Mouse (Mus musculus) urinary bladder, postnatal 4 days (tissue): ENCODE results near the gene Kcnj6.

Source experiments
- DNase-seq, 2 experiments: peaks; one replicate each; pipeline ENCODE4 v3.0.0; 2021 to 2022; ENCODE audit warnings: low spot score in 2 of 2

Kcnj6 gene

GRCm38 (mm10) chr16:94932702-94933101 lies 64.8 kb downstream of the Kcnj6 start:
- DNase-seq: no peak

DNA sequence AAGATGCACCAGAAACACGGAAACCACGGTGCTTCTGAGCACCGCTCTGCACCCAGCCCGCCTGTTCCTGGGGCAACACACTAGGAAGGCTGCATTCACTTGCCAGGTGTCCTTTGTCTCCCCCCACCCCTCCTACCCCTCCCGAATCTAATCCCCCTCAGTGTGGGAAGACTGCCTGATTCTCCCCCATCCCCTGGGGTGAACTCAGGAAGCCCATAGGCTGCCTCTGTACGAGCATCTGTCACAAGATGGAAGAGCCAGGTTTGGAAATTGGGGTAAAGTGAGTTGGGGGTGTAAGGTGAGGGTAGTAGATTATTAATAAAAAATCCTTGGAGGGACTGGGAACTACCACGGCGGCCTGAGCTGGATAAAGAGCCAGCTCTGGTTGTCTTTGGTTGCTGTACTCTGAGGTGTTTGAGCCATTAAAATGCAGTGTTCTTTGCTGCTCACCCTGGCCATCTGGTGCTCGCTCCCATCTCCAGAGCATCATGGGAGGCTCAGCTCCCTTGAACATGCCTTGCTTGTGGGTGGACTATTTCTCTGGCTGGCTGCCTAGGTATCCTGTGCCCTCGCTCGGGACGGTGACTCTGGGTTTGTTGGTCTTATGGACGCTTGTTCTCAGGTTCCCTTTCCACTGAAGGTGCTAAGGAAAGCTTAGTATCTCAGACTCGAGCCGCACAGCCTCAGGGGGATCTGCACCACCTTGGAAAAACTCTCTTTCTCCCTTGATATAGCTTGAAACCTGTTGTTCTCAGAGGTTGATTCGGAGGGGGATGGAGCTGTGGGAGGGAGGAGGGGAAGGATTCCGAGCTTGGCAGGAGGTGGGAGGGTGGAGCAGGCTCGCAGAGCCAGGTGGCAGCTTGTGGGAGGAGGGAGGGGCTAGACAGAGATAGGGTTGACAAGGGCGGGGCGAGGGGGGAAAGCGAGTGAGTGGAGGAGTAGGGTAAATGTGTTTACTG lies 65.9 kb downstream of the Kcnj6 start:
- DNase-seq: no peak

DNA sequence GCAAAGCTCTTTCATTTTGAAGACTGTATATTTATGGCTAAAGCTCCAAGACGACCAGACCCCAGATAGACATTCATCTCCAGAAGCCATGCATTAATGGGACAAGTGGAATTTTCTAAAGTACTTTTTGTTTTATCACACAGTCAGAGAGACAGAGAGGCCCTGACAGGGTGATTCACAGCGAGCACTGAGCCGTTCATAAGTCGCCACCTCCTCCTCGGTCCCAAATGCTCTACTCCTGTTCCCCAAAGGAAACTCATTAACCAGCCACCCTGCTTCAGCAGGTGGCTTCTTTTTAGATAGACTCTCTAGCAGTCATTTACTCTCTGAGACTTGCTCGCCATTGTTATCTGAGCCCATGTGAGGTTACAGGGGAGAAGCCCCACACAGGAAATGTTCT lies 72.1 kb downstream of the Kcnj6 start:
- DNase-seq: no peak

DNA sequence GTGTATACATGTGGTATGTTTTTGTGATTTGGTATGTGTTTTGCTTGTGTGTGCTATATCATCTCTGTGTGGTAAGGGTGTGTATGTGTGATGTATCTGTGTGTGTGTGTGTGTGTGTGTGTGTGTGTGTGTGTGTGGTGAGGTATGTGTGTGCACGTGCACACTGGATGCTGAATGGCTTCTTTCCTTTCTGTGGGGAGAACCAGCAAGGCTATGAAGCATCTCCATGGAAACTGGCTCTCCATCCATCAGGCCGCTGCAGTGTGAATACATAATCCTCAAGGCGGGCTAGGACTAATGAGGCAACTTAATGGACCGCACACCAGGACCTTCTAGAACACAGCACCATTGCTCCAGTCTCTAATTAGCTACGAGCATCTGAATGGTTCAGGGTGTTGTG lies 78.3 kb downstream of the Kcnj6 start:
- no peak for DNase-seq

DNA sequence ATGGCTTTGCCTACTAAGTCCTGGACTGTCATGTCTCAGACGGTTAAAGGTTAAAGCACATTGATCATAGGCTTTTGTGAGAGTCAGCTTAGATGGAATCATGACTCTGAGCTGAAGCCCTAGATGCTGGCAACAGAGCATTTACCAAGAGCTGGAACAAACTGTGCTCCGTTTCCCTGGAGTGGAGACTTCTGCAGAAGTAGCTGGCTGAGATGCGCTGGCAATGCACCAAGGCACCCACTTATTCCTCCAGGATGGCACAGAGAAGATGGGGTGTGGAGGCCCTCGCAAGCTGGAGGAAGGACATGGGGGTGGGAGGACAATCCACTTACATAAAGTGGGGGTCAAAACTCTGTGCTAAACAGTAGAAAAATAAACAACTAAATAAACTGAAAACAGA lies 91.5 kb downstream of the Kcnj6 start:
- DNase-seq: no peak

- no peak for DNase-seq
These were observed 98.7 kb downstream of the Kcnj6 start for GRCm38 (mm10) chr16:94898832-94899231.

DNA sequence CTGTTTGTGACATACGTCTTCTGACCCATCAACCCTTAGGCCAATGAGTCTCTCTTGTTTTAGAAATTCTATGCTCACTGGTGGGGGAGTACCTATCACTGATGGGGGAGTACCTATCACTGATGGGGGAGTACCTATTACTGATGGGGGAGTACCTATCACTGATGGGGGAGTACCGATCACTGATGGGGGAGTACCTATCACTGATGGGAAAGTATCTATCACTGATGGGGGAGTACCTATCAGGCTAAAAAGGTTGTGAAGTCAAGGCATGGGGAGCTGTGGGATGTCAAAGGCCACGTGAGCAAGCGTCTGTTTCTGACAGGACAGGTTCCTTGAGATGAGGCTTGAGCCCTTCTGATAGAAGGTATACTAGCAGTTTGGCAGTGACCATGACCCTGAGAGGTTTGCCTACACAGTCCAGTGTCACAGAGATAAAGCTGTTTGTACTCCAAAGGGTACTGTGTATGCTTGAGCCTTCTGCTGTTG lies 105.3 kb downstream of the Kcnj6 start:
- DNase-seq: no peak

DNA sequence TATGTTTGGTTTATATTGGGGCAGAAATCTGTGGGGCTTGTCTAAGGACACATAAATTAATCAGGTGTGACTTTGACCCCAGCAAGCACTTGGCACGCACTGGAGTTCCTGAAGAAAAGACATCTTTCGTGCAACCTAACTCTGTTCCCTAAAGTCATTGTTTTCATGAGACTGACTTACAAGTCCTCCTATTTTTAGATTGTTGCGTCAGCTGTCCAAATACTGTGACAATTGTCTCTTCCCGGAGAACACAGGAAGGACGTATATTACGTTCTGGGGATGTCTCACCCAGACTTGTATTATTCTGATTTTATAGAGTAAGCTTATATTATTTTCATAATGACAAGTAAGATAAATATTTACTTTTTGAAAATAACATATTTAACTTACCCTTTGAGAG lies 106.9 kb downstream of the Kcnj6 start:
- no peak for DNase-seq

DNA sequence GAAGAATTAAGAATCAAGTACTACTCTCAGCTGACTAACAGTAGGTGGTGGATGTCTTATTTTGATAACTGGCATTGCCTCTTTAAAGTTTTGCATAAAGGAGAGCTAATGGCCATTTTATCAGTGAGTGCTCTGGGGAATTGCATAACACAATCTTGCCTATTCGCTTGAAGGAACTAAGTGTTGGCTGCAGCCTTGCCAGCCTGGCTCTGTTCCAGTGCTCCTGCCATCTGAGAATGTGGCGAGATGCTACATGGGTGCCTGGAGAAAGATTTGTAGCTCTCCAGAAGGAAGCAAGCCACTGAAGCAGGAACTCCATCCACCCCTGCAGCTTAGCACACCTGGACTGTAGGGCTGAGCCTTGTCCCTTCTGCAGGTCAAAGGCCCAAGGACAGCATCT lies 107.4 kb downstream of the Kcnj6 start:
- no peak for DNase-seq

DNA sequence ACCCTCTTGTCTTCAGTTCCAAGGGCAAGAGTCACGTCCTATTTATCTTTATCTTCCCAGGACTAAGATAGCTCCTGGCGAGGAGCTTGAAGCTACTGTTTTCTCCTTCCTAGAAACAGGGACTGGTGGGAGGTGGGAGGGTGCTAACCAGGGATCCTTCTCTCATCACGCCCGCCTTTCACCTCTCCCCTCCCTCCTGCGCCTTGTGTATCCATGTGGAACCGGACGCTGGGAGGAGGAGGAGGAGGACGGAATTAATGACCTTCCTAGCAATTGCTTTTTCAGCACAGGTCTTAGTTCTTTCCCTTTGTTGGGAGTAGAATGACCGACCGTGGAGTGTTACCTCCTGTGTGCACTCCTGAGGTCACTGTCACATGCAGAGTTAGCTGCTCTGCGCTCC lies 108.9 kb downstream of the Kcnj6 start:
- DNase-seq: no peak

DNA sequence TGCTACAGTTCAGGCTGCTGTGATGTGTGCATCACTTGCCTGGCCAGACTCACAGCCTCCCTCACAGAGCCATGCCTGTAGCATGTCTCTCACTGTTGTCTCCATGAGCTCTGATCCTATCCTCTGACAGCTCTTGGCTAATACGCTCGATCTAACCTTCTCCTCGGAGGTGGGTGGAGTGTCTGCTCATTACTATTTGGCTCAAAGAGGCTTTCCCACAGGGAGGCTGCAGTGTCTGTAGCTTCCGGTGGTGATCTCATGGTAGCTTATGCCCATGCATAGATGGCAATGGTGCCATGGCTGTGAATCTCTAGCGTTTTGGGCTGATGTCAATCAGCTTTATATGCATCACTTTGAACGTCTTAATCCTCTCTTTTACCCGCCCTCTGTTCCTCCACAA lies 111.1 kb downstream of the Kcnj6 start:
- DNase-seq: no peak

GRCm38 (mm10) chr16:94885062-94885461 lies 112.4 kb downstream of the Kcnj6 start:
- no peak for DNase-seq

DNA sequence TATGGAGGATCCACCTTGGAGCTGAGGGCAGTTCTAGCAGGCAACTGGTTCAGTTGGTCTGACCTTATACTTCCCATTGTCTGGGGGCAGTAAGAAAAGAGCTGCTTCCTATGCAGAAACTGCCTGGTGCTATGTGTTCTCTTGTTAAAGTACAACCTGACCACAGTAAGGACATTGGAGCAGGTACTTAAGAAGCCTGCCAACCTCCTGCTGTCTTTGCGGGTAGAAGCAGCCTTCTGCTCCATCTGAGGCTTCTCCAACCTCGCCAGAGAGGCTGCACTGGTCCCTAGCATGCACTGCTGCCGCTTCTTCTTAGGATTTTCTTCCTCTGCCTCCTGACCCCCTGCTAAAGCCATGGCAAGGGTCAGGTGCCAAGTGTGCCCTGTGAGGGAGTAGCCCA lies 113.6 kb downstream of the Kcnj6 start:
- DNase-seq: no peak

GRCm38 (mm10) chr16:94883196-94883595 lies 114.3 kb downstream of the Kcnj6 start:
- DNase-seq: no peak

GRCm38 (mm10) chr16:94882111-94882510 lies 115.4 kb downstream of the Kcnj6 start:
- DNase-seq: no peak

DNA sequence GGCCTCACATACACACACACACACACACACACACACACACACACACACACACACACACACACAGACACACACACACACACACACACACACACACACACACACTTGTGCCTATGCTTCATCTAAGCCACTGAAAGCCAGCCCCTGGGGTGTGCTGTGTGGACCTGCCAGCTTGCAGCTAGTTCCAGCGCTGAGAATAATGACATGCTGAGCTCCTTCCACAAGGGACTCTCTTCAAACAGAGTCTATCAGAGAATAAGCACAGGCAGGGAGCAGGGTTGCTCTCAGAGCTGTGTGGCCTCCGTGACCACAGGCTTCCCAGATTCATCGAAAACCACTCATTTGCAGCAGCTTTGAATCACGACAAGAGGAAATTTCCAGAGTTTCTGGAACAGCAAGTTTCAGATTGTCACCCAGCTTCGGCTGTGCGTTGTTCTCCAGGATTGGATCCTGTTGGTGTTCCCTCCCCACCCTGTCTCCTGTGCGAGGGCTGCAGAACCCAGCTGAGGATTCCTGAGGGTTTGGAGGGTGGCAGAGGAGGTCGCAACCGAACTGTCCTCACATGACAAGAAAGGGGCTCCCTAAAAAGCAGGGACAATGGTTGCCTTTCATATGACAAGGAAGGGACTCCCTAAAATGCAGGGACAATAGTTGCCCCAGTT lies 124.8 kb downstream of the Kcnj6 start:
- DNase-seq: no peak

DNA sequence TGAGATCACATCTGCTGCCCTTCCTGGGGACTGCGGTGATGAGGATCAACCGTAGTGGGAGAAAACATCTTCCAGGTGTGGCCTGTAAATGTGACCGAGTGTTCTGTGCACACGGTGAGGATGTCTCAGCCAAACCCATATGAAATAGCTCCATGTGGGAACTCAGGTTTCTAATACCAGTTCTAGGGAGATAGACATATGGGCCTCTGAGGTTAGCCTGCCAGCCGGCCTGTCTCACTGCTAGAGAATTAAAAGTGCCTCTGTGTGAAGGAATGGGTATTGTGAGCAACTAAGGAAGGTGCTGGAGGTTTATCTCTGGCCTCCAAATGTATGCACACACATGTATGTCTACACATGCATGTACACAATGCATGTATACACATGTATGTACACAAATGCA lies 129.1 kb downstream of the Kcnj6 start:
- DNase-seq: no peak

- no peak for DNase-seq
These were observed 131.1 kb downstream of the Kcnj6 start for GRCm38 (mm10) chr16:94866300-94866956.

DNA sequence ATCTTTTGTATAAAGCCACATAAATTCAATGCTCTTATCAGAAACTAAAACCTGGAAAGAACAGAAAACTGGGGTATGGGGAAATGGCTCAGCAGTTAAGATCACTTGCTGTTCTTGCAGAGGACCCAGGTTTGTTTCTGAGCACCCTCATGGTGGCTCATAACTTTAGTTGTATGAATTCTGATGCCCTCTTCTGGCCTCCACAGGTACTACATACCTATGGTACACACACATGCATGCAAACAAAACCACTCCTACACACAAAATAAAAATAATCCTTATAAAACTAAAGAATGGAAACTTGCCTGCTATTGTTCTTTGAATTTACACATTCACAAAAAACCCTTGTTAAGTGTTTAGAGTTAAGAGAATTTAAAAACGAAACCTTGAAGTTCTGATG lies 131.7 kb downstream of the Kcnj6 start:
- no peak for DNase-seq

GRCm38 (mm10) chr16:94865101-94865500 lies 132.4 kb downstream of the Kcnj6 start:
- DNase-seq: no peak

- DNase-seq: no peak
These were observed 134.0 kb downstream of the Kcnj6 start for GRCm38 (mm10) chr16:94863475-94863874.

DNA sequence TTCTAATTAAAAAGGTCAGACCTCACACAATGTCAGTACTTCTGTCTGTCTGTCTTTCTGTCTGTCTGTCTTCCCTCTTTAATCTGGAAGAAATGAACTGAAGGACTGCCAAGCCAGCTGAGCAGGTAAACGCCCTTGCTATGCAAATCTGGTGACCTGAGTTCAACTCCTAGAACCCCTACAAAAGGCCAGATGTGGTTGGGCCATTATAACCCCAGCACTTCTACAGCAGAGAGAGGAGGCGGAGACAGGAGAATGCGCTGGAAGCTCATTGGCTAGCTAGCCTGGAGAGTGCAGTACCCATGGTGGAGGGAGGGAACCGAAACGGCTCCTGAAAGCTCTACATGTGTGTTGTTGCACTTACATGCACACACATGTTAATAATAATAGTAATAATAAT lies 141.5 kb downstream of the Kcnj6 start:
- DNase-seq: no peak
